Mouse (Mus musculus) telencephalon, adult 2 months (tissue): Measurements from ENCODE around the gene Cd80.

Experiments
- DNase-seq: peaks from one replicate; pipeline ENCODE4 v3.0.0-alpha.2; 2011; ENCODE audit warnings: low read depth, low spot score

The Cd80 gene

DNA sequence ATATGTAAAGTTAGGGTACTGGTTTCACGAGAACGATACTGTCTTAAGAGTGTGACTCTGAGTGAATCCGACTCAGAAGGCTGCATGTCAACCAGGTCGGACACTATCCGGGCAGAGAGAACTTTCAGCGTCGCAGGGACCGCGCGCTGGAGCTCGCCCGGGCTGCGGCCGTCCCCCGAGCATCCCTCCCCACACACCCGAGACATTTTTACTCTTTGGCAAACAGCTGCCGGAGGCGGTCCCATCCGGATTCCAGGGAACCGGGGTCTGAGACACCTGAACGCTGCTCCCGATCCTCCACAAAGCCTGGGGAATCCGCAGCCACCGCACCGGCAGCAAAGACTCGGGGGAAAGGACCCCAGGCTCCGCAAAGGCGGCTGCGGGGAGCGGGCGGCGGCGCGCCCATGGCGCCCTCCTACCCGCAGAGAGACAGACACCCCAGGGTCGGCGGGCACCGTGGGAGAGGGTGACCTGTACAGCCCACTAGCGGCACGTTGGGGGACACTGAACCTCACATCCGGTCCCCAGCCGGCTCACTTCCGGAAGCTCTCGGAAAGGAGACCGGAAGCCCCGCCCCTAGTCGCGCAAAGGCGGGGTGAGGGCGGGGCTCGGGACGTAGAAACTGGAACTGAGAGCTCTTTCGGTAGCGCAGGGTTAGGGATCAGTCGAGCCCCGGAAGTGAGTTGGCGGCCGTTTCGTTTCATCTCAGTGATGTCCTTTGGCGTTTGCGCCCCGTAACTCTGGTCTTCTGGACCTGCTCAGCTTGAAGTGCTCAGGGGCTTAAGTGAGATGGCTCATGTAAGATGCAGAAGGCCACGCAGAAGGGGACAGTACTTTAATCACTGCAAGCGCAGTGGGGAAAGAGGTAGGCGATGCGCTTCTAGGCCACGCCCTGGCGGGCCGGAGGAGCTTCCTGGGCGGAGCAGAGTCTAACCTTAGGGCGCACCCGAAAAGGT lies 67.0 kb downstream of the Cd80 start, which contains the start of gene Timmdc1:
Gene Timmdc1 (minus strand): TSS at position 535 of the 956 bp plus-strand sequence.
- peak; percentile 94 for DNase-seq

DNA sequence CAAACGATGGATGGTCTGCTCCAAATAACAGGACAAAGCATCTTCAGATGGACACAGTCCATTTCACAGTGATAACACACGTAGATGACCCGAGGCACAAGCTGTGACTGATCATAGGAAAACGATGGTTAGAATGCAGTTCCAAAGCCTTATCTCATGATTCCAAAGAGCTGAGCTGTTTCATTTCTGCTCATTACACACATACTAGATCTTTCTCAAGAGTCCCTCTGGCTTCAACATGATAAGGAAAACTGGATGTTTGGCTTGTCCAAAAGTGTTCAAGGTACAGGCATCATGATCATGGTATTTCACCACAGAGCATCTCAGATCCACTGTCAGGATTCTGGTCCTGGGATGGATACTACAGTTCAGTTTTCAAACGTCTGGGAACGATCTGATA lies 70.9 kb downstream of the Cd80 start:
- DNase-seq: no peak

DNA sequence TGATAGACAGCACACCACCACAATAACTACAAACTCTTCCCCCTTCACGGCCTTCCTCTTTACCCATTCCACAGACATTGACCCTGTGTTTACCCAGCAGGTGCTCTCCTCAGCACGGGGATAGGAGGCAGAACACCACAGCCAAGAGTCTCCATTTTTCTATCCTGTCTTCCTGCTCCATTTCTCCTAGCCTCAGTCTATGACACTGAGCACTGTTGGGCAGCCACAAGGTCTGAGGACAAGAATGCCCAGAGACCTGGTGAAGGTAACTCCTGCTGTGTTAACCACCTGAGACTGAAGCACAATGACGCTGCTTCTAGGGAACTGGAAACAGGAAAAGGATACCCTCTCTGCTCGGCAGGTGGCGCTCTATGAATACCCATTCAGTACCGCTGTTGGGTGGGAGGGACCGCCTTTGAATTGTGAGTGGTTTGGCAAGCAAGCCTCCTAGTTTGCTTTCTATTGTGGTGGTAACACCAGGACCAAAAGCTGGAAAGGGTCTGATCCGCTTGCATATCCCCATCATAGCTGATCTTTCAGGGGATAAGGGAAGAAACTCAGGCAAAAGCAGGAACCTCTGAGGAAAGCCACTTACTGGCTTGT lies 81.3 kb downstream of the Cd80 start:
- DNase-seq: peak; percentile 47

DNA sequence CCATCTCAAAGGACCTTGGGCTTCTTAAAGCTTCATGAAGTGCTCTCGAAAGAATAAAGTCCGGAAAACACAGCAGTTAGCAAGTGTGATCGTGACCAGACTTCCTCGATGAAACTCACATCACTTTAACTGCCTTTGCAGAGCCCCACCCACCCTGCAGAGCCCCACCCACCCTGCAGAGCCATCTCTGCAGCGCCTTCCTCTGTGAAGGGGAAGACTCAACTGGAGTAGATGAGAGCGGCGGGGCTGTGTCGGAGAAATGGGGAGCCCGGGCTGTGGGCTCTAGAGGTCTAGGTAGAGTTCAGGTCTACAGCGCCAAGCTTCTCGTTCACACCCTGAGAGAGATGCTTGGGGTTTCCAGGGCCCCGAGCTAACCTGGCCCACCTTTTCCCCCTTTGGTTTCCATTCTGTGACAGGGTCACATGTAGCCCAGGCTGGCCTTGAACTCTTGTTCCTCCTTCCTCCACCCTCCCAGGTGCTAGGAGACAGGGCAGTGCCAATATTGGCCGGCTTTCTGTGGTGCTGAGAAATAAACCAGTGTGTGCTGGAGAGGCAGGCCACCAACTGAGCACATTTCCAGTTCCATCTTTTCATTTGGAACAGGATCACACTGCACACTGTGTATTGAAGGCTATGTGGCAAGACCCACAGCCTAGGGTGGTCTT lies 83.5 kb downstream of the Cd80 start:
- no peak for DNase-seq
